ENCODE assay signal across 23 mouse cellular contexts in genomic region chr3:144224594-144224993, GRCm38 (mm10). TPM values are rescaled to one million over a fixed set of nuclear protein-coding genes. Genes with fewer than 3 reads are reported as not detected.
DNase-seq lines count a peak whose midpoint lies in the region; ATAC-seq lines count a peak whose summit lies in the region.
"Had no signal": no experiment of that assay in that cellular context is flagged by ENCODE, and none has a peak within 500 bp of the region (broad histone marks: within the 10 kb centered on the region; RNA-seq: fewer than 3 reads in every experiment).

No protein-coding gene starts in this region.

- H3K9me3 ChIP-seq in hindbrain, embryonic 12.5 days (replicated peaks): no peaks in the 10 kb centered on the region
- no peaks in the 10 kb centered on the region for H3K9me3 ChIP-seq in hindbrain, embryonic 13.5 days
- H3K9me3 ChIP-seq in embryonic facial prominence, embryonic 11.5 days (replicated peaks; ENCODE audit: control insufficient read depth, low read length): no peaks in the 10 kb centered on the region
- no peaks in the 10 kb centered on the region for H3K9me3 ChIP-seq in limb, embryonic 12.5 days
- H3K9me3 ChIP-seq: embryonic facial prominence, embryonic 13.5 days; liver, embryonic 15.5 days; lung, embryonic 15.5 days; neural tube, embryonic 12.5 days had no signal

- peaks cover 4% of the 10 kb centered on the region; the same call in 1 of the 2 replicates for H3K4me1 ChIP-seq in hindbrain, embryonic 12.5 days
- H3K4me1 ChIP-seq in hindbrain, embryonic 13.5 days (replicated peaks): 0 out of 2 replicates have a peak, but pooled peaks cover 4% of the 10 kb centered on the region
- no peaks in the 10 kb centered on the region for H3K4me1 ChIP-seq in embryonic facial prominence, embryonic 11.5 days (ENCODE audit: control insufficient read depth, insufficient read depth, low read length)
- peaks cover 32% of the 10 kb centered on the region for H3K4me1 ChIP-seq in limb, embryonic 12.5 days (replicated peaks)
- H3K4me1 ChIP-seq: liver, embryonic 15.5 days; lung, embryonic 15.5 days; neural tube, embryonic 12.5 days had no signal

- no peak overlapping the region for H3K4me3 ChIP-seq in hindbrain, embryonic 12.5 days
- H3K4me3 ChIP-seq in hindbrain, embryonic 13.5 days: no peak overlapping the region
- H3K4me3 ChIP-seq in embryonic facial prominence, embryonic 11.5 days (ENCODE audit: low read depth, low read length): no peak overlapping the region
- no peak overlapping the region for H3K4me3 ChIP-seq in limb, embryonic 12.5 days (replicated peaks)
- H3K4me3 ChIP-seq: liver, embryonic 15.5 days; lung, embryonic 15.5 days; neural tube, embryonic 12.5 days had no signal

- ATAC-seq in hindbrain, embryonic 12.5 days (ENCODE audit: low FRiP score): peak; percentile 48; the same call in 1 of the 2 replicates
- no peak for ATAC-seq in hindbrain, embryonic 13.5 days (ENCODE audit: low FRiP score)
- ATAC-seq in embryonic facial prominence, embryonic 11.5 days (replicated peaks; ENCODE audit: insufficient number of reproducible peaks, low FRiP score, low TSS enrichment, low read depth): peak; percentile 67
- no peak; the same call in 1 of the 2 replicates for ATAC-seq in limb, embryonic 12.5 days (ENCODE audit: insufficient number of reproducible peaks, insufficient read depth, low FRiP score, low TSS enrichment, low read depth)
- ATAC-seq: activated CD4-positive, CD25-positive, alpha-beta regulatory T cell, adult 4 months had no signal

- H3K27ac ChIP-seq in hindbrain, embryonic 12.5 days: no peak overlapping the region
- H3K27ac ChIP-seq in hindbrain, embryonic 13.5 days: no peak overlapping the region
- no peak overlapping the region for H3K27ac ChIP-seq in embryonic facial prominence, embryonic 11.5 days (replicated peaks; ENCODE audit: low read depth, low read length)
- peak overlapping the region; percentile 8; the same call in 1 of the 2 replicates for H3K27ac ChIP-seq in limb, embryonic 12.5 days
- H3K27ac ChIP-seq: embryonic facial prominence, embryonic 13.5 days; liver, embryonic 15.5 days; lung, embryonic 15.5 days; neural tube, embryonic 12.5 days had no signal

- no peaks in the 10 kb centered on the region for H3K36me3 ChIP-seq in hindbrain, embryonic 12.5 days
- no peaks in the 10 kb centered on the region for H3K36me3 ChIP-seq in hindbrain, embryonic 13.5 days
- H3K36me3 ChIP-seq in embryonic facial prominence, embryonic 11.5 days (replicated peaks; ENCODE audit: control insufficient read depth, insufficient read depth, low read depth, low read length): no peaks in the 10 kb centered on the region
- H3K36me3 ChIP-seq in limb, embryonic 12.5 days: no peaks in the 10 kb centered on the region
- H3K36me3 ChIP-seq: embryonic facial prominence, embryonic 13.5 days; liver, embryonic 15.5 days; lung, embryonic 15.5 days; neural tube, embryonic 12.5 days had no signal

- peak; percentile 47 for DNase-seq in embryo, embryonic 10.5 days (ENCODE audit: low spot score)
- DNase-seq in embryo, embryonic 9.5 days (ENCODE audit: extremely low spot score): no peak
- peak; percentile 55 for DNase-seq in embryonic facial prominence, embryonic 11.5 days (ENCODE audit: low spot score)
- DNase-seq in cerebellum, adult 8-10 months: no peak
- DNase-seq: adrenal gland, postnatal 10 days; cerebellum, adult 9-11 months; kidney, adult 2 months; kidney, postnatal 4 days; liver; lung, postnatal 36 days; midbrain, embryonic 14.5 days; right cerebral cortex, adult 18-20 months; thymus, adult 18-20 months; thymus, postnatal 36 days had no signal

- WGBS in hindbrain, embryonic 12.5 days: 46% methylated on average over 7 of the region's 7 CpGs
- WGBS in hindbrain, embryonic 13.5 days: 42% methylated on average over 7 of the region's 7 CpGs
- 23% methylated on average over 7 of the region's 7 CpGs for WGBS in embryonic facial prominence, embryonic 11.5 days
- 37% methylated on average over 7 of the region's 7 CpGs for WGBS in limb, embryonic 12.5 days

- H3K9ac ChIP-seq in hindbrain, embryonic 12.5 days: no peak overlapping the region
- H3K9ac ChIP-seq in hindbrain, embryonic 13.5 days: no peak overlapping the region
- no peak overlapping the region for H3K9ac ChIP-seq in embryonic facial prominence, embryonic 11.5 days (replicated peaks; ENCODE audit: low read length)
- no peak overlapping the region for H3K9ac ChIP-seq in limb, embryonic 12.5 days (replicated peaks)
- H3K9ac ChIP-seq: embryonic facial prominence, embryonic 13.5 days; liver, embryonic 15.5 days; lung, embryonic 15.5 days; neural tube, embryonic 12.5 days had no signal

- no peak overlapping the region for H3K4me2 ChIP-seq in hindbrain, embryonic 12.5 days (replicated peaks)
- no peak overlapping the region for H3K4me2 ChIP-seq in hindbrain, embryonic 13.5 days
- no peak overlapping the region for H3K4me2 ChIP-seq in embryonic facial prominence, embryonic 11.5 days (ENCODE audit: low read depth, low read length)
- peak overlapping the region; percentile 51; the same call in 1 of the 2 replicates for H3K4me2 ChIP-seq in limb, embryonic 12.5 days
- H3K4me2 ChIP-seq: heart, embryonic 11.5 days; liver, embryonic 15.5 days; lung, embryonic 15.5 days; neural tube, embryonic 12.5 days had no signal

- no peaks in the 10 kb centered on the region for H3K27me3 ChIP-seq in hindbrain, embryonic 12.5 days
- H3K27me3 ChIP-seq in hindbrain, embryonic 13.5 days: no peaks in the 10 kb centered on the region
- no peaks in the 10 kb centered on the region for H3K27me3 ChIP-seq in embryonic facial prominence, embryonic 11.5 days (ENCODE audit: control insufficient read depth, insufficient read depth, low read length)
- H3K27me3 ChIP-seq in limb, embryonic 12.5 days: no peaks in the 10 kb centered on the region
- H3K27me3 ChIP-seq: liver, embryonic 15.5 days; lung, embryonic 15.5 days; neural tube, embryonic 12.5 days had no signal

RNA-seq across cellular contexts. Expression of gene Lmo4, which starts 19.6 kb away (rescaled TPM):
- polyA plus RNA-seq in hindbrain, embryonic 12.5 days (2016; fragmentation: Nextera tagmentation; extraction: Ambion mirVana): 62.0 and 64.7 TPM in 2 replicates
- 99.1 and 107 TPM in 2 replicates for polyA plus RNA-seq in hindbrain, embryonic 13.5 days (2015; fragmentation: Nextera tagmentation; extraction: Ambion mirVana)
- 104 TPM in 2 replicates for polyA plus RNA-seq in embryonic facial prominence, embryonic 11.5 days (2014; fragmentation: Nextera tagmentation; extraction: Ambion mirVana)
- polyA plus RNA-seq in limb, embryonic 12.5 days (2016; fragmentation: Nextera tagmentation; extraction: Ambion mirVana): 80.8 and 83.5 TPM in 2 replicates

Comparison
In these comparisons a context has a peak if more than half of its experiments do, and no peak if none do; other contexts are left out.
1. DNase-seq: peak in embryo, embryonic 10.5 days (single experiment) and embryonic facial prominence, embryonic 11.5 days (single experiment); none in embryo, embryonic 9.5 days (single experiment) and cerebellum, adult 8-10 months (single experiment).
2. ATAC-seq: peak in hindbrain, embryonic 12.5 days (single experiment) and embryonic facial prominence, embryonic 11.5 days (single experiment); none in hindbrain, embryonic 13.5 days (single experiment) and limb, embryonic 12.5 days (single experiment).